Mouse (Mus musculus) cerebellum, adult 8-10 months (tissue): ENCODE data around the gene Etv1.

Experiments used
- DNase-seq: peaks from one replicate; pipeline ENCODE4 v3.0.0; 2022

Gene Etv1

DNA sequence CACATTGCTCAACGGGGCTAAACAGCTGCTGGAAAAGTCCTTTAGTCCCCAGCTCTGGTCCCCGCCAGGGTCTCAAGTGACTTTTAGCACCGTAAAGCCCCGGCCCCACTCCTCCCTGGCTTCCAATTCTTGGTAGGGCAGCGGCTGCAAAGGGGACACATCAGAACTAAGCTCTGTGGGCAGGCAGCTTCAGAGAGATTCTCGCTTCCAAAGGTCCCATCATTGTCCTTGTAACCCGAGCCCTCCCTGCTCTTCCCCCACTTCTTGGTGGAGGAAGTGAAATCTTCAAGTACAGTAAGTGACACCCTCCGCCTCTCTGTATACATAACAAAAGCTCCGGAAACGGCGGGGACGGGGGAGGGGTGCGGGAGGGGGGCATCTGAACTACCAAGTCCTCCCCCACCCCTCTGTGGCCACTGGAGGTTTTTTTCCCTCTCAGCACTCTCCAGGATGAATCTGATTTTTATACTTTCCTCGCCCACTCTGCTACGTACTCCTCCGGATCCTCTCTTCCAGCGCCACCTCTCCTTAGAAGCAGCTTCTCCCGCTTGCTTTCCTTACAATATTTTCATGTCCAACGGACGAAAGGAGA, at the start of gene Etv1:
Etv1 (plus strand) TSS at position 195 of the 592 bp plus-strand sequence.
- DNase-seq: no peak

DNA sequence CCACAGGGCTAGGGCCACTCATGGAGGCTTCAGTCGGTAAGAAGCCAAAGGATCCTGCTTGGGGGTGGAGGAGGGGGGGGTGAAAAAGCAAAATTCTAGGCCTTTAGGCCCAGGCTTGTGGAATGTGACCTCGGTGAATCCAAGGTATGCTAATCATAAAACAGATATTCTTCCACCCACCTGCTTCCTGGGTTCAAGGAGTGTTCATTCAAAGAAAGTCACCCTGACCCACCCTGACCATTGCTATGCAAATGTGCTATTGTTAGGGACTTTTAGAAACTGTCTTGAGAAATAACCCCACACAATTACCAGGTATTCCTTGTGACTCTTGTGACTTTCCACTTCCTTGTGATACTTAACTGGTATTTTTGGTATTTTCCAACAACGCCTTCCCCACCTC, 49.5 kb upstream of the Etv1 start:
- DNase-seq: no peak

DNA sequence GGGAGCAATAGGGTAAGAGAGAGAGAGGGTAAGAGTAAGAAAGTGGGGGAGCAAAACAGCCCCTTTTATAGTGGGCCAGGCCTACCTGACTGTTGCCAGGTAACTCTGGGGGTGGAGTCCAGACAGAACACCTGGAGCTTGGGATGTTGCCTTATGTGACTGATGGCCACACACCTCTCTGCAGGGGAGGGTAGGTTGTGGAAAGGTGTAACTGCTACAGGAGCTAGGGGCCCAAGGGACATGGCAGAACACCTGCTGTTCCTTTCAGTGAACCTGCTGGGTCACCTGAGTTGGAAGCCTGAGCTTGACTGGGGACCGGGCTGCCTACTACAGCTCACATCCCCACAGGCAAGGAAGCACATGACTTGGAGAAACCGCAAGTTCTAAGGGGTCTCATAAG, 48.4 kb upstream of the Etv1 start:
- DNase-seq: no peak

- no peak for DNase-seq
Observed at GRCm38 (mm10) chr12:38759322-38759721, 19.9 kb upstream of the Etv1 start.

DNA sequence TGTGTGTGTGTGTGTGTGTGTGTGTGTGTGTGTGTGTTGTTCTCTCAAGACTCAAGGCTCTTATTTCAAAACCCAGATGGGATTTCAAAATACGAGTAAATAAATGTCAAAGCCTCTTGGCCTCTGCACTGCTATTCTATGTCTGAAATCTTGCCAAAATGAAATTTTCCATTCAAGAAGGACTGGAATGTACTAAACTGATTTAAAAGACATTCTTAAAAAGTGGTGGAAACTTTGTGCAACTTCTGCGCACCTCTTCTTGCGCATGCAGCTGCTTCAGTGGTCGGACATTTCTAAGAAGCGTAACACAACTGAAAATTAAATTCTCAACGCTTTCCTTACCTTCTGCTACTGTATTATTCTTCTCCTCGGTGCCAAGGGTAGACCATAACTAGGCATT, 1.9 kb upstream of the Etv1 start:
- no peak for DNase-seq

- DNase-seq: no peak
Observed at GRCm38 (mm10) chr12:38777957-38778298, 1.3 kb upstream of the Etv1 start.

DNA sequence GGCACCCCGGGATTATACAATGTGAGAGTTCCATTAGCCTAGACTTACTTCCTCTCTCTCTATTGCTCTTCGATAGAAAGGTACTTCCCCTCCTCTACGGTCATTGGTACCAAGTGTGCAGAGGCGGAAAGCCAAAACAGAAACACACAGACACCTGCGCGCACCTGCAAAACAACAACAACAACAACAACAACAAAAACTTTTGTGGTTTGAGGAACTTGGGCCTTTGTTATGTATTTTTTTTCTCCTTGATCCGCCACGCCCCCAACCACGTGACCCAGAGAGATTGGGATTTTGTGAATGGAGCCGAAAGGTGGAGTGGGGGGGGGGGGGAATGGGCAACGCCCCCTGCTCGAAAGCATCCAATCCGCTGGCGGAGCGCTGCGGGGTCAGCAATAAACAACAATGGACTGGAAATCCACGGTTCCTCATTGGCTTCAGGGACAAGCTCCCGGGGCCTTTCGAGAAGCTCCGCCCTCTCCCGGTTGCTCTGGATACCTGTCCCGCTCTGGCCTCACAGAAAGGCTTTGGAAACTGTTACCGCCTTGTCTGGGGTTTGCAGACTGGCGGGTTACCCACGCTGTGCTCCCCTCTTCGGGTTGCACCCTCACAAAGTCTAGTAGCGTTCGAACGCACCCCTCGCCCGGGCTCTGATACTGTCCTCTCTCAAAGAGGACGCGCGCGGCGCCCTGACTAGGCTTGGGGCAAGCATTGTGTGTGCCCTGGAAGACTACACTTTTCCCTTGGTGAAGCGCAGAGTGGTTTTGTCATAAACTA, 693 bp upstream of the Etv1 start:
- peak; percentile 85 for DNase-seq

DNA sequence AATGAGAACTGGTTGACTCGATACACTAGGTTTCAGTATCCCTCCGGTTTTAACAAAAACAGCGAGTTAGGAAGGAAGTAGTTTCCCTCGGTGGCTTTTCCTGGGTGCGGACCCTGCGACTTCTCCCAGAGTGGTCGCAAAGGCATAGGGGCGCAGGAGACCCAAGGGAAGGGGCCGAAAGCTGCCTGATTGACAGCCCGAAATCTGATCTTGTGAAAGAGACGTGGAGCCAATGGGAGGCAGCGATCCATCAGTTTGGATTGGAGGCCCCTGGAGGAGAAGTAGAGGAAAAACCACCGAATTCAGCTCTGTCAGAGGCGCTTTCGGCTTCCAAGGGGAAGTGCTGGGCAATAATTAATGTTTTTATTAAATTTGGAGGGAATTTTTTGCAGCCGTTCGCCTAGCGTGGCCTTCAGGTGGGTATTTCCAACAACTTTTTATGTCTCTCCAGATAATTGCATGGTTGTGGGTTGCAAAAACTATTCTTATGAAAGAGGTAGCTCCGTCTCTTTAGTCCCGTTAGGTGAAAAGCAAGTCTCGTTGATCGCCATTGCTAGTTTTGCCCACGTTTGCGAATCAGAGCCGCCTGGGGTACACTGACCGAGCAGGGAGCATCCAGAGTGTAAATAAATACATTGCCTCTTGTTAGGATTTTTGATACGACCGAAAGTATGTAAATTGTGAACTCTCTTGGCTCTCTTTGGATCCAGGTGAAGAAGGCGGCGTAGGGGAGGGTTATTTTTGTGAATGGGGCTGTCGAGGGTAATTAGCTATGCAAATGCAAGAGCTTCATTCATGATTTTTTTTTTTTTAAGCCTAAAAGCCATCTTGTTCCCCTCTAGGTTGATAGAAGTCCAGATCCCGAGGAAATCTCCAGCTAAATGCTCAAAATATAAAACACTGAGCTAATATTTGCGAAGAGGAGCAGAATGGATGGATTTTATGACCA, 1.1 kb downstream of the Etv1 start:
- DNase-seq: peak; percentile 75

DNA sequence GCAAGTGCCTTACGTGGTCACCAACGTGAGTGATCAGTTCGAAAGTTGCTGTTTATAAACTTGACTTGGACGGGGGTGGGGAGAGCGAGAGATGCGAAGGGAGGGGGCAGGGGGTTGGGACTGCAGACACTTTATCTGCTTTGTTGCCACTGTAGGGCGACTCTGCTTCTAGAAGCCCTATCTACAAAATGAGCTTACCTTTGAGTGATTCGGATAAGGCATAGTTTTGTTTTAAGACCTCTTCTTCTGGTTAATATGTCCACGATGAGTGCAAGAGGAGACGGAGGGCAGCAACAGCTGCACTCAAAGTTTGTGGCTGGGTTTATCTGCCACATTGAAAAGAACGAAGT, 1.8 kb downstream of the Etv1 start:
- DNase-seq: peak; percentile 65

- no peak for DNase-seq
Observed at GRCm38 (mm10) chr12:38781686-38782085, 2.5 kb downstream of the Etv1 start.

GRCm38 (mm10) chr12:38783291-38783690, 4.1 kb downstream of the Etv1 start:
- DNase-seq: no peak

DNA sequence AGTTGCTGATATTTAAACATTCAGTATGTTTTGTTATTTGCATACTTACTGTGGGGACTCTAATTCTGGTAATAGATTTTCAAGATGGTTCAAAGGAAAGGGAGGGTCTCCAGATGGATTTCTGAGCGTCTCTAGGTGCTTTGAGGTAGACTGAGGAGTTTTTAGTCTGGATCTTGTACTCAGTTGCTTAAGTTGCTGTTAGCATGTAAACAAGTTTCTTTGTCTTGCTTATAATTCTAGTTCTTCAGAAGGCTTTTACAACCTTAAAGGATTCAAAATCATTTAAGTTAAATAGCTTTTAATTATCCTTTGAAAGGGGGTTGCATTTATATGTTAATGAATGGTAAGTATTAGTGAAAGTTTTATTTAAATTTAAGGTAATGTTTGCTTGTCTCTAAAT, 5.0 kb downstream of the Etv1 start:
- DNase-seq: no peak

- DNase-seq: no peak
Observed at GRCm38 (mm10) chr12:38786571-38786970, 7.4 kb downstream of the Etv1 start.

GRCm38 (mm10) chr12:38787704-38788103, 8.5 kb downstream of the Etv1 start:
- DNase-seq: no peak

DNA sequence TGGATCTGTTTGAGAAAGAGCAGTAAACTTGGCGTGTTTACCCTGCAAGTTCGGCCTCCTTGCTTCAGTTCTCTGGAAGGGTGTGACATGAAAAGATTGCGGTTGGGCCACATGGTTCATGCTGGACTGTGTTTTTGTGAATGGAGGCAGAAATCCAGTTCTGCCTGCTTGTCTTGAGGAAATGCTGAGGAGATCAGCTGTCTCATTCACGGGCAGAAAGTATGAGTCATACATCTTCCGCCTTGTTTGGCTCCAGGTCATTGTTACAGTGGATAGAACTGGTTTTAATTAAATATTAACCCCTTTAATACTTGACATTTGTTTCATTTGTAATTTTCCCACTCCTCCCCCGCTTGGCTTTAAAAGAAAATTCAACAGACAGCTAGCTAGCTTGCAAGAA, 9.4 kb downstream of the Etv1 start:
- peak; percentile 64 for DNase-seq

DNA sequence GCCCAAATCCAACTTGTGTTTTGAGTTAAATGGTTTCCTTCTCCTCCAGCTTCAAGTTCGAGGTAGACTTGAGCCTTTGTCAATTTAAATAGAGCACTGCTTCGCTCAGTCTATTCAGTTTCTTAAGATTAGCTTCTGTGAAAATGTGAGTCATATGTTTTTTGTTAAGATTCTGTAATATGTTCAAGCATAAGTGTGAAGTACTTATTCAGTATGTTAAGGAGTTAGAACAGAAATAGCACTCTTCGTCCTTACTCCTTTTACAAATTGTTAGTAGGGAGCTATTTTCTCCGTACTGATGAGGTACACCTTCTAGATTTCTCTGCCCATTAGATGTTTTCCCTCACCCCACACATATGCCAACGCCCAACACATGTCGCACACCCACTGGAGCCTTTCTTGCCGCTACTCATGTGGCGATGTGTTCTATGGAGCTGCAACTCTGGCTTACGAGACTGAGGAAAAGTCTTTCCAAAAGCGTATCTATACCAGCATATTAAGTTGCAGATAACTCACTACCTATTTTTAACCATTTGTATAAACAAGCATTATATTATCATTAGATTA, 10.7 kb downstream of the Etv1 start:
- DNase-seq: no peak

DNA sequence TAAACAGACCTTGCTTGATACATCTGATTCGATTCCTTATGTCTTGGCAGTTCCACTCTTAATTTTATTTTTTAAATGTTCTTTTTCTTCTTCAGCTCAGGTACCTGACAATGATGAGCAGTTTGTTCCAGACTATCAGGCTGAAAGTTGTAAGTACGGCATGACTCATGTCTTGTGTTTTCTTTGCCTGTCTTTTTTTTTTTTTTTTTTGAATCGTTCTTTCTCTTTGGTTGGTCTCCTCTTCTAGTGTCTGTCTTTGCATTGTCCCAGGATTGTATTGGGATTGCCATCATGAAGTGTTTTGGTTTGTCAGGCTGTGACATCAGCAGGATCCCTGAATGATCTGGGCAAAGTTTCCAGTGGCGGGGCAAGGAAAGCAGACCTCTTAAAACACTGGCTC, 13.9 kb downstream of the Etv1 start:
- DNase-seq: no peak

DNA sequence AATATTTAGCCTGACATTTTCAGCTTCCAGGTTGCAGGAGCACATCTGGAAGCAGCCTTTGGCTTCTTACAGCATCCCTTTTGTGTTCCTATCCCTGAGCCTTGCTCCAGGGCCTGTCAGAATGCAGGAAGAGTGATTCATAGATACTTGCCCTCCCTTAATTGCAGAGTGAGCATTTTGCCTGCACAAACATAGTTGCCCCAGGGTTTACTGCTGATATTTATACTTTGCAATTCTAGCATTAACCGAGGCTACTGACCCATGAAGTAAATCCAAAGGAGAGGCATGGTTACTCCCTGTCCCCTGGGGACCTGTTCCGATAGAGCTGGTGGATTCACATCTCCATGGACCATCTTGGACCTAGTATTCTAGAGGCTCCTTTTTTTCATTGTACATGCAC, 14.5 kb downstream of the Etv1 start:
- DNase-seq: no peak

DNA sequence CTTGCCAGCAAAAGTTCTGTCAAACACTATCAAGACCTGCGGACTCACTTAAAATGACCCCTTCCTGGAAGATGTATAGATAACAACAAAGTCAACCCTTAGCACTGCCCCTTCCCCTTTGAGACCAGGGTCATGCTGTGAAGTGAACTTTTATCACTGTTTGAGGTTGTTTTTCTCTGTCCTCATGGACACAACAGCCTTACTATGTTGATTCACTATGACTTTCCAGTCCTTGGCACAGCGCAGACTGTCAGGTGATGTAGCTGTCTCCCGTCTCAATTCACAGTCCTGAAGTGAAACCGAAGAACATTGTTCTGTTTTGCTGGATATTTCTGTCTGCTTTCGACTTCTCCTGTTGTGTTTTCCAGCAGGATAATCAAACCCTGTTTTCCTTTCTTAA, 27.9 kb downstream of the Etv1 start:
- DNase-seq: no peak

DNA sequence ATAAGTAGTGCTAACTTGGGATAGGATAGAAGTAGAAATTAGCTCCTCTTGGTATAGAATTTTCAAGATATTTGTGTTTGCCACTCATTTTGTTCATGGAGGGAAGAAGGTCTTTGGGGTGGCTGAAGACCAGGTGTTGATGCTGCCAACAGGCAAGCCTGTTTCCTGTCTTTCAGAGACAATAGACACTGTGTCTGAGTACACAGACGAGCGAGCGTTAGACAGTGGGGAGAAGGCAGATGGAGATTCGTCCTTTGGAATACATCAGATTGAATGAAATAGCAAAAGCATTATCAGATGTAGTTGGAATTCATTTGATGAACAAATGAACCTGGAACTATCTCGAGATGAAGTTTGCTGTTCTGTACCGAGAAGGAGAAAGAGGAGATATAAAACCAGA, 33.2 kb downstream of the Etv1 start:
- no peak for DNase-seq

- DNase-seq: no peak
Observed at GRCm38 (mm10) chr12:38814010-38814786, 35.0 kb downstream of the Etv1 start.

DNA sequence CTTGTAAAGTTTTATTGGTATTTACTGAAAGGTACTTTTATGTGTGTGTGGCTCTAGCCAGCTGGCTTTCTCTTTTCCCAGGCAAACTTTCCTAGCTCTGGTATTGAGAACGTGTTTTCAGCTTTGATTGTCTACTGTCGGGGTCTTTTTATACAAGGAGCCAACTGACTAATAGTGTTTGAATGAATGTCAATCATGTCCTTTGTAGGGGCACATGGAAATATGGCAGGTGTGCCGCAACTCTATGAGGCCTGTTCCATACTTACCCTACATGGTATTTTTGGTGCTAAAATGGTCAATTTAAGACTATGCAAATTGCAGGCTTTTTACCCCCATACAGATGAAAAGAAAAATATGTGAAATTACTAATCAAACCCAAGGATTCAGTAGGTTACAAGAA, 37.1 kb downstream of the Etv1 start:
- DNase-seq: no peak

GRCm38 (mm10) chr12:38818320-38818719, 39.1 kb downstream of the Etv1 start:
- DNase-seq: peak; percentile 63
